Mouse (Mus musculus) embryonic stem cell, embryonic (primary cell): ENCODE results near the gene Marveld3.

Experiments used
- CTCF ChIA-PET, 4 experiments: fragments of 300-600 bp in 2 of 4; fragments of 350-600 bp in 2 of 4; sonication (Branson Sonifier 250); formaldehyde crosslinking; loops; one replicate each; lab custom pipeline; 2022; ENCODE audit warnings: inconsistent platforms in 2 of 4; lab: Charles Lee
- POLR2A ChIA-PET, 4 experiments: fragments of 300-600 bp in 2 of 4; fragments of 350-600 bp in 2 of 4; sonication (Branson Sonifier 250); formaldehyde crosslinking; loops; one replicate each; lab custom pipeline; 2022; ENCODE audit warnings: antibody characterized with exemption in 4 of 4, inconsistent platforms in 1 of 4; lab: Charles Lee

Marveld3 gene

GRCm38 (mm10) chr8:109961693-109962367 is at the start of gene Marveld3:
Gene Marveld3 (minus strand): TSS chr8:109962203.
- ChIA-PET CTCF (interaction anchor here (0.5 to 3.2 kb wide), 42 partner anchors 9 to 918 kb away, joined by 3 to 27 read pairs (median 4); no protein-coding TSS in a partner anchor), POLR2A (interaction anchor here in 3 of 4 experiments (0.6 to 1.5 kb wide), 4 partner anchors 14 to 1662 kb away, joined by 3 to 4 read pairs (median 3); no protein-coding TSS in a partner anchor)

GRCm38 (mm10) chr8:110010868-110011267 is 48.9 kb upstream of the Marveld3 start:
- POLR2A ChIA-PET: interaction anchor here in 1 of 4 experiments (0.5 kb wide), 1 partner anchor 514 kb away, joined by 3 read pairs; no protein-coding TSS in a partner anchor

GRCm38 (mm10) chr8:110008995-110009446 is 47.0 kb upstream of the Marveld3 start:
- POLR2A ChIA-PET: interaction anchor here in 2 of 4 experiments (0.6 kb wide), 2 partner anchors 113 to 253 kb away, joined by 3 to 5 read pairs; no protein-coding TSS in a partner anchor
- CTCF ChIA-PET: no interaction called here

More at GRCm38 (mm10) chr8:110010868-110011267, 48.9 kb upstream of the Marveld3 start:
- CTCF ChIA-PET: interaction anchor here in 2 of 4 experiments (0.5 to 0.8 kb wide), 4 partner anchors 11 to 513 kb away, joined by 3 to 4 read pairs (median 3); partner anchors contain the start of gene Marveld3 (in 1 of the 2)

GRCm38 (mm10) chr8:110008228-110008994 is 46.4 kb upstream of the Marveld3 start:
- CTCF ChIA-PET: no interaction called here
- POLR2A ChIA-PET: interaction anchor here in 3 of 4 experiments (0.6 kb wide), 4 partner anchors 112 to 1781 kb away, joined by 3 to 6 read pairs (median 4); no protein-coding TSS in a partner anchor

GRCm38 (mm10) chr8:110006312-110007023 is 44.5 kb upstream of the Marveld3 start:
- POLR2A ChIA-PET: interaction anchor here in 1 of 4 experiments (0.5 kb wide), 1 partner anchor 228 kb away, joined by 3 read pairs; the partner anchor contains the start of gene Ap1g1
- CTCF ChIA-PET: interaction anchor here in 1 of 4 experiments (0.6 kb wide), 1 partner anchor 37 kb away, joined by 4 read pairs; no protein-coding TSS in a partner anchor

- POLR2A ChIA-PET: no interaction called here
- CTCF ChIA-PET: interaction anchor here in 1 of 4 experiments (1.9 kb wide), 1 partner anchor 43 kb away, joined by 9 read pairs; the partner anchor contains the start of gene Marveld3
These were observed 42.3 kb upstream of the Marveld3 start for GRCm38 (mm10) chr8:110004300-110004699.

- ChIA-PET CTCF (interaction anchor here (0.6 to 1.9 kb wide), 33 partner anchors 11 to 446 kb away, joined by 3 to 34 read pairs (median 4); partner anchors contain the start of genes Marveld3 (in 4 of the 4), Chst4 (in 1 of the 4), Phlpp2 (in 1 of the 4) and Tat (in 1 of the 4)), POLR2A (no interaction called here)
These were observed 41.0 kb upstream of the Marveld3 start for GRCm38 (mm10) chr8:110002953-110003352.

GRCm38 (mm10) chr8:109999974-110000373 is 38.0 kb upstream of the Marveld3 start:
- ChIA-PET POLR2A (no interaction called here), CTCF (interaction anchor here in 1 of 4 experiments (2.1 kb wide), 1 partner anchor 8 kb away, joined by 4 read pairs; no protein-coding TSS in a partner anchor)

GRCm38 (mm10) chr8:109998066-109998465 is 36.1 kb upstream of the Marveld3 start:
- CTCF ChIA-PET: no interaction called here
- POLR2A ChIA-PET: no interaction called here

- POLR2A ChIA-PET: interaction anchor here in 1 of 4 experiments (0.6 kb wide), 1 partner anchor 503 kb away, joined by 7 read pairs; no protein-coding TSS in a partner anchor
- CTCF ChIA-PET: no interaction called here
These were observed 35.4 kb upstream of the Marveld3 start for GRCm38 (mm10) chr8:109997381-109997780.

GRCm38 (mm10) chr8:109992951-109993350 is 30.9 kb upstream of the Marveld3 start:
- ChIA-PET POLR2A (interaction anchor here in 1 of 4 experiments (0.7 kb wide), 1 partner anchor 9 kb away, joined by 3 read pairs; no protein-coding TSS in a partner anchor), CTCF (interaction anchor here in 1 of 4 experiments (1.7 kb wide), 1 partner anchor 10 kb away, joined by 11 read pairs; no protein-coding TSS in a partner anchor)

GRCm38 (mm10) chr8:109992166-109992565 is 30.2 kb upstream of the Marveld3 start:
- ChIA-PET CTCF (interaction anchor here in 2 of 4 experiments (1.1 to 1.9 kb wide), 3 partner anchors 9 to 11 kb away, joined by 3 to 11 read pairs (median 4); no protein-coding TSS in a partner anchor), POLR2A (no interaction called here)

- ChIA-PET POLR2A (no interaction called here), CTCF (interaction anchor here in 1 of 4 experiments (1.0 kb wide), 1 partner anchor 13 kb away, joined by 3 read pairs; no protein-coding TSS in a partner anchor)
These were observed 28.2 kb upstream of the Marveld3 start, which contains the start of gene Tat for GRCm38 (mm10) chr8:109990224-109990623. Gene Tat (plus strand): TSS chr8:109990437.

- ChIA-PET POLR2A (no interaction called here), CTCF (interaction anchor here in 1 of 4 experiments (1.0 kb wide), 1 partner anchor 14 kb away, joined by 5 read pairs; no protein-coding TSS in a partner anchor)
These were observed 27.1 kb upstream of the Marveld3 start for GRCm38 (mm10) chr8:109989151-109989550.

GRCm38 (mm10) chr8:109987776-109988175 is 25.8 kb upstream of the Marveld3 start:
- CTCF ChIA-PET: interaction anchor here in 1 of 4 experiments (1.2 kb wide), 1 partner anchor 7 kb away, joined by 5 read pairs; no protein-coding TSS in a partner anchor
- POLR2A ChIA-PET: no interaction called here

GRCm38 (mm10) chr8:109986384-109986783 is 24.4 kb upstream of the Marveld3 start:
- POLR2A ChIA-PET: interaction anchor here in 1 of 4 experiments (0.5 to 0.6 kb wide), 2 partner anchors 119 to 359 kb away, joined by 3 to 4 read pairs; no protein-coding TSS in a partner anchor
- CTCF ChIA-PET: interaction anchor here in 1 of 4 experiments (1.2 kb wide), 1 partner anchor 9 kb away, joined by 5 read pairs; no protein-coding TSS in a partner anchor

GRCm38 (mm10) chr8:109983944-109984343 is 21.9 kb upstream of the Marveld3 start:
- POLR2A ChIA-PET: interaction anchor here in 2 of 4 experiments (0.7 to 1.0 kb wide), 2 partner anchors 66 to 230 kb away, joined by 3 to 6 read pairs; no protein-coding TSS in a partner anchor
- CTCF ChIA-PET: interaction anchor here in 2 of 4 experiments (0.7 kb wide), 2 partner anchors 23 to 82 kb away, joined by 4 read pairs; no protein-coding TSS in a partner anchor
